ENCODE assay signal across 8 mouse cellular contexts in the genomic region with DNA sequence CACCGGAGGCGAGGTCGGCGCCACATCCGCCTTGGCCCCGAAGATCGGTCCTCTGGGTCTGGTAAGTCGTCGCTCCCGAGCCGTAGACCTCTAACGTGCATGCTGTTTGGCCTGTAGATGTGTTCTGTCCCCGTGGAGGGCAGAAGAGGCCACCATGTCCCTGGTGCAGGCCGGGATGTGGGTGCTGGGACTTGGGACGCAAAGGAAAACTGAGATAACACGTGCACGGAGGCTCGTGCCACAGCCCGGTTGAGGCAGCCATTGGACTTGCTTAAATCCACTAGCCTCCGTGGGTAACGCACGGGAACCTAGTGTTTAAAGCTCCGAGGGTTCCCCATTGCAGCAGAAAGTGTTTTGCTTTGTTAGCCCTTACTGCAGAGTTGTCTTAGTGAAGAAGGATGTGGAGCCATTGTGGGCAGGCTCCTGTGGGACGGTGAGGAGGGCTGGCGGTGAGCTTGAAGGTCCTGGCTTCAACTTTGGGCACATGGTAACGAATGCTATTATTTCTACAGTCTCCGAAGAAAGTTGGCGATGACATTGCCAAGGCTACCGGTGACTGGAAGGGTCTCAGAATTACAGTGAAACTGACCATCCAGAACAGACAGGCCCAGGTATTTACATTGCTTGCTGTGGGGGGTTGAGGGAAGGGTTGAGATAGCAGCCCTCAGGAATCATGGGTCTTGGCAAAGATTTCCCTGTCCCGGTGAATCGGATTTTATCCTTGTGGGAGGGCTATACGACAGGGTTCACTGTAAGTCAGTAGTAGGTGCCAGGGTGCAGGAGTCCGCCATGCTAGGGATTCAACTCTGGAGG. TPM values are rescaled to one million over a fixed set of nuclear protein-coding genes. Genes with fewer than 3 reads are reported as not detected.
DNase-seq lines count a peak whose midpoint lies in the region; ATAC-seq and TF ChIP-seq lines count a peak whose summit lies in the region.

No protein-coding gene starts in this region.

- H3K27me3 ChIP-seq in forebrain, embryonic 10.5 days (ENCODE audit: poor library complexity, severe bottlenecking) = no peaks in the 10 kb centered on the region
- no peaks in the 10 kb centered on the region for H3K27me3 ChIP-seq in limb, embryonic 13.5 days
- no peaks in the 10 kb centered on the region for H3K27me3 ChIP-seq in small intestine, adult 2 months (ENCODE audit: control insufficient read depth, insufficient read depth, low read length)

- TF ChIP-seq POLR2A in small intestine, adult 2 months (IDR thresholded peaks at IDR 0.05; ENCODE audit: low read depth, low read length) = no peak

- no peak for TF ChIP-seq CTCF in layer of hippocampus, adult 2 months (conservative IDR thresholded peaks at IDR 0.05)
- TF ChIP-seq CTCF in small intestine, adult 2 months (IDR thresholded peaks at IDR 0.05; ENCODE audit: extremely low read depth, insufficient read length, insufficient replicate concordance, low read depth, low read length) = no peak

- peak overlapping the region; percentile 95 for H3K4me2 ChIP-seq in limb, embryonic 13.5 days (replicated peaks)

- peaks cover 58% of the 10 kb centered on the region for H3K4me1 ChIP-seq in forebrain, embryonic 10.5 days
- H3K4me1 ChIP-seq in limb, embryonic 13.5 days = peaks cover 45% of the 10 kb centered on the region
- H3K4me1 ChIP-seq in small intestine, adult 2 months (ENCODE audit: control insufficient read depth, insufficient read depth, insufficient read length, low read length) = peaks cover 5% of the 10 kb centered on the region

- H3K4me3 ChIP-seq in layer of hippocampus, adult 2 months = peak overlapping the region; percentile 85
- peak overlapping the region; percentile 97 for H3K4me3 ChIP-seq in forebrain, embryonic 10.5 days
- peak overlapping the region; percentile 89 for H3K4me3 ChIP-seq in limb, embryonic 13.5 days
- H3K4me3 ChIP-seq in small intestine, adult 2 months (ENCODE audit: low read depth, low read length) = peak overlapping the region; percentile 73

- DNase-seq in layer of hippocampus, adult 2 months (ENCODE audit: low spot score in 2 of 2) = no peak
- no peak for DNase-seq in layer of hippocampus, adult 11-12 months (ENCODE audit: low spot score)
- peak; percentile 62 for DNase-seq in R1 (ENCODE audit: low read depth, low spot score)
- peak; percentile 44 for DNase-seq in forebrain, embryonic 10.5 days (ENCODE audit: extremely low spot score, low spot score)
- DNase-seq in layer of hippocampus, adult 9-11 months = no peak
- no peak for DNase-seq in gastrocnemius, postnatal 4 days (ENCODE audit: low spot score in 2 of 2)

- no peaks in the 10 kb centered on the region for H3K9me3 ChIP-seq in forebrain, embryonic 10.5 days
- no peaks in the 10 kb centered on the region for H3K9me3 ChIP-seq in limb, embryonic 13.5 days

- ATAC-seq in limb, embryonic 13.5 days (ENCODE audit: low FRiP score, low read depth) = no peak

- under 1% methylated on average over 33 of the region's 33 CpGs for WGBS in forebrain, embryonic 10.5 days
- under 1% methylated on average over 33 of the region's 33 CpGs for WGBS in limb, embryonic 13.5 days
- under 1% methylated on average over 33 of the region's 33 CpGs for WGBS in small intestine, adult 2 months

- peak overlapping the region; percentile 99 for H3K9ac ChIP-seq in limb, embryonic 13.5 days

- H3K27ac ChIP-seq in layer of hippocampus, adult 2 months = peak overlapping the region; percentile 90
- H3K27ac ChIP-seq in forebrain, embryonic 10.5 days = peak overlapping the region; percentile 97
- H3K27ac ChIP-seq in limb, embryonic 13.5 days = peak overlapping the region; percentile 86
- peak overlapping the region; percentile 50 for H3K27ac ChIP-seq in small intestine, adult 2 months (ENCODE audit: insufficient read depth, low read depth, low read length)

- H3K36me3 ChIP-seq in forebrain, embryonic 10.5 days (replicated peaks) = peaks cover 34% of the 10 kb centered on the region
- peaks cover 33% of the 10 kb centered on the region for H3K36me3 ChIP-seq in limb, embryonic 13.5 days
- H3K36me3 ChIP-seq in small intestine, adult 2 months (ENCODE audit: control insufficient read depth, insufficient read depth, low read length) = peaks cover 32% of the 10 kb centered on the region

RNA-seq across cellular contexts. Expression of gene Lrsam1, which starts 0.9 kb away (rescaled TPM):
- total RNA-seq in layer of hippocampus, adult 2 months (2021) = 10 to 100 TPM; 36.8 to 37.9 TPM
- polyA plus RNA-seq in forebrain, embryonic 10.5 days (2016; fragmentation: Nextera tagmentation; extraction: Ambion mirVana) = 6.6 and 8.0 TPM in 2 replicates
- polyA plus RNA-seq in limb, embryonic 13.5 days (2015; fragmentation: Nextera tagmentation; extraction: Ambion mirVana) = 13.9 and 14.1 TPM in 2 replicates
- polyA plus RNA-seq in small intestine, adult 2 months (2012; rRNA removed) = 6.4 and 12.0 TPM in 2 replicates
- total RNA-seq in gastrocnemius, postnatal 4 days (2021) = 10 to 100 TPM; 20.0 to 22.0 TPM

RNA-seq across cellular contexts. Expression of gene Rpl12, which starts 0.9 kb away (rescaled TPM):
- 100 to 1,000 TPM; 115 to 125 TPM for total RNA-seq in layer of hippocampus, adult 2 months (2021)
- polyA plus RNA-seq in forebrain, embryonic 10.5 days (2016; fragmentation: Nextera tagmentation; extraction: Ambion mirVana) = 192 and 197 TPM in 2 replicates
- polyA plus RNA-seq in limb, embryonic 13.5 days (2015; fragmentation: Nextera tagmentation; extraction: Ambion mirVana) = 159 and 175 TPM in 2 replicates
- polyA plus RNA-seq in small intestine, adult 2 months (2012; rRNA removed) = 80.3 and 161 TPM in 2 replicates
- 100 to 1,000 TPM; 212 to 221 TPM for total RNA-seq in gastrocnemius, postnatal 4 days (2021)

RNA-seq across cellular contexts. Expression of gene Slc2a8, which starts 19.6 kb away (rescaled TPM):
- 10 to 100 TPM; 19.1 to 21.7 TPM for total RNA-seq in layer of hippocampus, adult 2 months (2021)
- polyA plus RNA-seq in forebrain, embryonic 10.5 days (2016; fragmentation: Nextera tagmentation; extraction: Ambion mirVana) = 14.2 and 14.8 TPM in 2 replicates
- polyA plus RNA-seq in limb, embryonic 13.5 days (2015; fragmentation: Nextera tagmentation; extraction: Ambion mirVana) = 27.3 and 28.9 TPM in 2 replicates
- polyA plus RNA-seq in small intestine, adult 2 months (2012; rRNA removed) = 16.6 and 46.7 TPM in 2 replicates
- total RNA-seq in gastrocnemius, postnatal 4 days (2021) = 1 to 10 TPM; 8.8 to 9.7 TPM

Comparison
In these comparisons a context has a peak if more than half of its experiments do, and no peak if none do; other contexts are left out.
1. DNase-seq: peak in R1 (single experiment) and forebrain, embryonic 10.5 days (single experiment); none in layer of hippocampus, adult 2 months (0 of 2), layer of hippocampus, adult 11-12 months (single experiment), layer of hippocampus, adult 9-11 months (single experiment) and gastrocnemius, postnatal 4 days (0 of 2).
2. Peak in every context shown above with its lines, with median percentiles within 50 percentile points of each other: H3K27ac ChIP-seq and H3K4me3 ChIP-seq.